Mouse (Mus musculus) bone marrow, adult 2 months (tissue): Measurements from ENCODE around the gene Nufip2. TPM values are rescaled to one million over a fixed set of nuclear protein-coding genes. Genes with fewer than 3 reads are reported as not detected.

Source experiments
- H3K27ac ChIP-seq: fragments of 200-500 bp; 2 replicates; pipeline ENCODE4 v1.5.1; 2012; ENCODE audit warnings: low read depth, mild to moderate bottlenecking, control low read depth, inconsistent platforms, low read length; ENCODE audit not compliant: control insufficient read depth, poor library complexity, insufficient read depth
- H3K4me1 ChIP-seq: fragments of 200-500 bp; 2 replicates; pipeline ENCODE4 v1.6.1; 2011; ENCODE audit warnings: low read length; ENCODE audit not compliant: control insufficient read depth, insufficient read depth
- H3K4me3 ChIP-seq: fragments of 200-500 bp; replicated peaks from 2 replicates; pipeline ENCODE3; 2011; ENCODE audit warnings: mild to moderate bottlenecking, low read depth, low read length, control low read depth; ENCODE audit not compliant: control insufficient read depth
- CTCF ChIP-seq: fragments of 200-500 bp; IDR thresholded peaks from 2 replicates; pipeline ENCODE4 v1.5.1; 2011; ENCODE audit warnings: low read length, control low read depth; ENCODE audit not compliant: control insufficient read depth, insufficient read depth
- POLR2A ChIP-seq: fragments of 200-500 bp; IDR thresholded peaks from 2 replicates; pipeline ENCODE4 v1.6.1; 2011; ENCODE audit warnings: low read depth, mild to moderate bottlenecking, control low read depth, low read length, borderline replicate concordance; ENCODE audit not compliant: control insufficient read depth
- WGBS: fragments of 180-500 bp; shearing (Covaris S2); methylation state at CpG from one replicate; pipeline ENCODE4 v1.1.7; 2018; 5-methylcytosine and 5-hydroxymethylcytosine counted together
- polyA plus RNA-seq: library from polyadenylated mRNA; stranded (reverse); fragments of >200 nt; gene quantifications from 2 replicates; pipeline ENCODE4 v1.2.4, GENCODE M21; 2011; ENCODE audit warnings: low replicate concordance; ENCODE audit not compliant: missing spikeins, insufficient read depth, insufficient read length

The Nufip2 gene
- polyA plus RNA-seq, 1 experiment: 22.5 TPM

- WGBS: 4% methylated on average over 79 of the region's 79 CpGs
- H3K27ac ChIP-seq: peak within 1 kb of the TSS; percentile 76
These were observed 77.1 kb downstream of the Nufip2 start, which contains the start of gene Myo18a for GRCm38 (mm10) chr11:77762783-77763672. Gene Myo18a (plus strand): TSS chr11:77763246.

GRCm38 (mm10) chr11:77763673-77764340 lies 77.9 kb downstream of the Nufip2 start:
- H3K4me3 ChIP-seq: peak overlapping the region; percentile 65
- 11% methylated on average over 26 of the region's 26 CpGs for WGBS
- no peak for TF ChIP-seq POLR2A
- no peak for TF ChIP-seq CTCF
- peaks cover 2% of the 10 kb centered on the region; the same call in 1 of the 2 replicates for H3K4me1 ChIP-seq
- H3K27ac ChIP-seq: peak overlapping the region; percentile 76

More at GRCm38 (mm10) chr11:77762783-77763672, 77.1 kb downstream of the Nufip2 start, which contains the start of gene Myo18a:
- TF ChIP-seq CTCF (peak; percentile 71), POLR2A (peak; percentile 34; the same call in 1 of the 2 replicates)
- Histone ChIP-seq H3K4me3 (peak within 1 kb of the TSS; percentile 65), H3K4me1 (peaks cover 2% of the 10 kb centered on the region; the same call in 1 of the 2 replicates)

GRCm38 (mm10) chr11:77764694-77765458 lies 78.9 kb downstream of the Nufip2 start:
- H3K27ac ChIP-seq: no peak overlapping the region

GRCm38 (mm10) chr11:77765459-77765777 lies 79.5 kb downstream of the Nufip2 start:
- Histone ChIP-seq H3K4me1 (peaks cover 2% of the 10 kb centered on the region; the same call in 1 of the 2 replicates), H3K27ac (no peak overlapping the region), H3K4me3 (no peak overlapping the region)
- WGBS: 61% methylated on average over 4 of the region's 4 CpGs
- TF ChIP-seq CTCF (no peak), POLR2A (no peak)

More at GRCm38 (mm10) chr11:77764694-77765458, 78.9 kb downstream of the Nufip2 start:
- Histone ChIP-seq H3K4me3 (no peak overlapping the region), H3K4me1 (peaks cover 2% of the 10 kb centered on the region; the same call in 1 of the 2 replicates)
- TF ChIP-seq CTCF (no peak), POLR2A (no peak)
- 49% methylated on average over 9 of the region's 9 CpGs for WGBS

GRCm38 (mm10) chr11:77766351-77767001 lies 80.5 kb downstream of the Nufip2 start:
- WGBS: 3% methylated on average over 35 of the region's 35 CpGs
- peak; percentile 46; the same call in 1 of the 2 replicates for TF ChIP-seq POLR2A
- TF ChIP-seq CTCF: peak; percentile 56; the same call in 1 of the 2 replicates
- Histone ChIP-seq H3K27ac (peak overlapping the region; percentile 56; the same call in 1 of the 2 replicates), H3K4me3 (peak overlapping the region; percentile 60), H3K4me1 (peaks cover 2% of the 10 kb centered on the region; the same call in 1 of the 2 replicates)

GRCm38 (mm10) chr11:77769496-77769895 lies 83.5 kb downstream of the Nufip2 start:
- Histone ChIP-seq H3K4me1 (no peaks in the 10 kb centered on the region; the same call in 1 of the 2 replicates), H3K4me3 (no peak overlapping the region), H3K27ac (no peak overlapping the region)
- 80% methylated on average over 4 of the region's 4 CpGs for WGBS
- TF ChIP-seq POLR2A (no peak), CTCF (no peak)

- H3K27ac ChIP-seq: no peak overlapping the region
- TF ChIP-seq POLR2A (no peak), CTCF (no peak)
- WGBS: 58% methylated on average over 8 of the region's 8 CpGs
- no peak overlapping the region for H3K4me3 ChIP-seq
- no peaks in the 10 kb centered on the region; the same call in 1 of the 2 replicates for H3K4me1 ChIP-seq
These were observed 84.4 kb downstream of the Nufip2 start for GRCm38 (mm10) chr11:77770346-77770745.
